Mouse (Mus musculus) lung, adult 18-20 months (tissue): ENCODE results near the gene Gfap.

Source experiments
- DNase-seq, 2 experiments: peaks; one replicate each; pipeline ENCODE4 v3.0.0; 2022; ENCODE audit warnings: mixed read lengths in 2 of 2

Gfap gene

GRCm38 (mm10) chr11:102895779-102896178, 4.9 kb downstream of the Gfap start:
- DNase-seq: no peak

GRCm38 (mm10) chr11:102894716-102895115, 6.0 kb downstream of the Gfap start:
- no peak for DNase-seq

GRCm38 (mm10) chr11:102893015-102893651, 7.6 kb downstream of the Gfap start:
- peak; percentile 85 to 90 for DNase-seq

GRCm38 (mm10) chr11:102890096-102890495, 10.6 kb downstream of the Gfap start:
- no peak for DNase-seq

GRCm38 (mm10) chr11:102888135-102888534, 12.6 kb downstream of the Gfap start:
- no peak for DNase-seq

GRCm38 (mm10) chr11:102887433-102887832, 13.3 kb downstream of the Gfap start:
- DNase-seq: no peak

GRCm38 (mm10) chr11:102884616-102885219, 16.0 kb downstream of the Gfap start, which contains the start of gene Fam187a:
TSS of gene Fam187a (plus strand) at chr11:102885169.
- no peak for DNase-seq

GRCm38 (mm10) chr11:102881314-102882198, 19.2 kb downstream of the Gfap start:
- DNase-seq: no peak

- peak; percentile 90 to 93 for DNase-seq
These were observed 20.0 kb downstream of the Gfap start, which contains the start of the genes Eftud2 and Ccdc103 for GRCm38 (mm10) chr11:102880585-102881313. TSS of gene Eftud2 (minus strand) at chr11:102880985. TSS of gene Ccdc103 (plus strand) at chr11:102881204.

- no peak for DNase-seq
These were observed 21.2 kb downstream of the Gfap start for GRCm38 (mm10) chr11:102879558-102879957.

GRCm38 (mm10) chr11:102874801-102875334, 25.8 kb downstream of the Gfap start:
- no peak for DNase-seq

- peak; percentile 42 to 54 for DNase-seq
These were observed 36.4 kb downstream of the Gfap start for GRCm38 (mm10) chr11:102864272-102864671.

GRCm38 (mm10) chr11:102859933-102860332, 40.8 kb downstream of the Gfap start:
- DNase-seq: no peak

- DNase-seq: no peak
These were observed 41.8 kb downstream of the Gfap start for GRCm38 (mm10) chr11:102858951-102859350.

- no peak for DNase-seq
These were observed 44.8 kb downstream of the Gfap start for GRCm38 (mm10) chr11:102855941-102856340.

- DNase-seq: no peak
These were observed 47.0 kb downstream of the Gfap start for GRCm38 (mm10) chr11:102853760-102854159.

- peak; percentile 48 for DNase-seq
These were observed 48.8 kb downstream of the Gfap start for GRCm38 (mm10) chr11:102851883-102852282.

- DNase-seq: no peak
These were observed 54.8 kb downstream of the Gfap start for GRCm38 (mm10) chr11:102845926-102846325.

GRCm38 (mm10) chr11:102838616-102839150, 62.0 kb downstream of the Gfap start:
- no peak for DNase-seq

- DNase-seq: peak; percentile 6 to 12
These were observed 62.6 kb downstream of the Gfap start for GRCm38 (mm10) chr11:102838126-102838525.

GRCm38 (mm10) chr11:102837385-102837784, 63.3 kb downstream of the Gfap start:
- DNase-seq: no peak
